Mouse (Mus musculus): ENCODE measurements around the gene Cdh18. TPM values are rescaled to one million over a fixed set of nuclear protein-coding genes. Genes with fewer than 3 reads are reported as not detected.

The Cdh18 gene
- total and polyA plus RNA-seq, 3 experiments: not detected

DNA sequence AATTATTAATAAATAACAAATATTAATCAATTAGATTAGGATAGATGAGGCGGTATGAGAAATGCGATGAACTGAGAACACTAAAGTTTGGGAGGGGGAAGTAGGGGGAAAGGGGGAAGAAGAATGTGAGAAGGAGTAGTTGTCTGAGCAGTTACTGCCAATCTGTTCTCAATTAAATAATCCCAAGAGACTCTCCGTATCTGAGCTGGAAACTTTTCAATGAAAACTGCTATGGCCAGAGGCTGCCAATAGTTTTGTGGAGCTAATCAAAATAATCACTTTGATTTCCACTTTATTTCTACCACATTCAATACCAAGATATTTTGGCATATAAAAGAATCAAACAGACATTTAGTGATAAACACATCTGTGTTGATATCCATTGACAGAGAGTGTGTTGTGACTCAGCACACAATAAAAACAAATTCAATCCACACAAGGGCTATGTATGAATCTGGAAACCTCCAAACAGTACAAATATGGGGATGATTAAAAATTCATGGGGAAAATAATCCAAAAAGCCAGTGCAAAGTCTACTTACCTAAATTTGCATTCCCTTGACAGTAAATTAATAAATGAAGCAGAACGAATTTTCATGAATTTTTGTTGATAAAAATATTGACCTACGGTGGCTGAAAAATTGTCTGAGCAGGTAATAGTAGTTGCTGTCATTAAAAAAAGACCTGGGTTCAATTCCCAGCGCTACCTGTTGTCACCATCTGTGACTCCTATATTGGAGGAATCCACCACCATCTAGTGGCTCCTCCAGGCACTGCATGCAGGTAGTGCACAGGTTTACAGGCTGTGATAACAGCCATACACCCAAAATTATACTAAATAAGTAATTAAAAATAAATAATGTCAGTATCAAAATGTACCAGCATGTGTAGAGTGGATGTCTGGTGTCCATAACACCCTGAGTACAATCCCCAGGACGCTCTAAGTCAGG, 922.0 kb downstream of the Cdh18 start:
- no peaks in the 10 kb centered on the region for H3K9me3 ChIP-seq (replicated peaks; ENCODE audit: insufficient read depth, low read length)
- peak; percentile 43; the same call in 1 of the 2 replicates for TF ChIP-seq ZC3H11A (IDR thresholded peaks at IDR 0.05; ENCODE audit: low read depth, low read length)
- no peak for TF ChIP-seq GABPA (IDR thresholded peaks at IDR 0.05; ENCODE audit: low read depth, low read length)
- TF ChIP-seq RAD21 (IDR thresholded peaks at IDR 0.05; ENCODE audit: low read depth, low read length): peak; percentile 67
- no peak for TF ChIP-seq ZMIZ1 (IDR thresholded peaks at IDR 0.05; ENCODE audit: low read depth, low read length)
- TF ChIP-seq SMC3 (IDR thresholded peaks at IDR 0.05; ENCODE audit: low read depth, low read length): peak; percentile 63
- TF ChIP-seq CTCF (IDR thresholded peaks at IDR 0.05 in 2 of 3, conservative IDR thresholded peaks at IDR 0.05 in 1 of 3; ENCODE audit: control insufficient read depth in 1 of 3, insufficient read depth in 1 of 3, low read depth in 2 of 3, low read length in 3 of 3, poor library complexity in 1 of 3, severe bottlenecking in 1 of 3): peak; percentile 37 to 65 (median 57)
- H3K9ac ChIP-seq (ENCODE audit: control insufficient read depth, low read depth, low read length, poor library complexity, severe bottlenecking): no peak overlapping the region
- DNase-seq (ENCODE audit: low read depth, low spot score): peak; percentile 29
- no peaks in the 10 kb centered on the region for H3K27me3 ChIP-seq (ENCODE audit: control insufficient read depth in 1 of 2, insufficient read depth in 2 of 2, low read length in 2 of 2)
- H3K4me3 ChIP-seq (ENCODE audit: control insufficient read depth in 1 of 2, insufficient read depth in 1 of 2, low read depth in 2 of 2, low read length in 2 of 2): no peak overlapping the region
- H3K4me1 ChIP-seq (ENCODE audit: control insufficient read depth in 1 of 2, insufficient read depth in 2 of 2, low read length in 2 of 2): no peaks in the 10 kb centered on the region
- H3K27ac ChIP-seq (ENCODE audit: control insufficient read depth, low read depth, low read length): no peak overlapping the region
- no peaks in the 10 kb centered on the region for H3K79me2 ChIP-seq (ENCODE audit: control insufficient read depth, insufficient read depth, low read length, poor library complexity)
- H3K36me3 ChIP-seq (ENCODE audit: control insufficient read depth in 1 of 2, insufficient read depth in 2 of 2, low read length in 2 of 2): no peaks in the 10 kb centered on the region

DNA sequence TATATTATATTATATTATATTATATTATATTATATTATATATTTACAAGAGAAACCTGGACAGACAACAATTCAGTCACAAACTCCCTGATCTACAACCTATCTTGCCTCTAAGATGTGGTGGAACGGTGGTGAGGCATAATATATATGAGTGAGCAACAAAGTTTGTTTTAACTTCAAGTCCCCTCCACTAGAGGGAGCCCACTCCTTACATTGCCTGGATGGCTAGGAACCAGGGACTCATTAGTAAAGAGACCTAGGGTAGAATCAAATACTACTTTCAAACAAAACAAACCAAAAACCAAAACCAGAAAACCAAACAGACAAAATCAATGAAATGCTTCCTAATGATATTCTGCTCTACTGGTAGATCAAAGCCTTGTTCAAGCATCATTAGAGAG, 937.5 kb downstream of the Cdh18 start:
- Histone ChIP-seq H3K79me2 (ENCODE audit: control insufficient read depth, insufficient read depth, low read length, poor library complexity) (no peaks in the 10 kb centered on the region), H3K4me3 (ENCODE audit: control insufficient read depth in 1 of 2, insufficient read depth in 1 of 2, low read depth in 2 of 2, low read length in 2 of 2) (no peak overlapping the region), H3K27me3 (ENCODE audit: control insufficient read depth in 1 of 2, insufficient read depth in 2 of 2, low read length in 2 of 2) (no peaks in the 10 kb centered on the region), H3K27ac (ENCODE audit: control insufficient read depth, low read depth, low read length) (no peak overlapping the region), H3K9ac (ENCODE audit: control insufficient read depth, low read depth, low read length, poor library complexity, severe bottlenecking) (no peak overlapping the region), H3K4me1 (ENCODE audit: control insufficient read depth in 1 of 2, insufficient read depth in 2 of 2, low read length in 2 of 2) (no peaks in the 10 kb centered on the region), H3K36me3 (ENCODE audit: control insufficient read depth in 1 of 2, insufficient read depth in 2 of 2, low read length in 2 of 2) (no peaks in the 10 kb centered on the region), H3K9me3 (replicated peaks; ENCODE audit: insufficient read depth, low read length) (no peaks in the 10 kb centered on the region)
- peak; percentile 58 for DNase-seq (ENCODE audit: low read depth, low spot score)
- TF ChIP-seq CHD2 (IDR thresholded peaks at IDR 0.05; ENCODE audit: low read length) (no peak), MEF2A (IDR thresholded peaks at IDR 0.05; ENCODE audit: extremely low read depth, insufficient replicate concordance, low read depth, low read length, poor library complexity, severe bottlenecking) (no peak), MYB (IDR thresholded peaks at IDR 0.05; ENCODE audit: low read depth, low read length) (no peak), ETS1 (IDR thresholded peaks at IDR 0.05; ENCODE audit: low read depth, low read length) (no peak), ZKSCAN1 (IDR thresholded peaks at IDR 0.05; ENCODE audit: low read depth, low read length) (no peak), SMC3 (IDR thresholded peaks at IDR 0.05; ENCODE audit: low read depth, low read length) (peak; percentile 77), GABPA (IDR thresholded peaks at IDR 0.05; ENCODE audit: low read depth, low read length) (no peak), EP300 (IDR thresholded peaks at IDR 0.05; ENCODE audit: low read depth in 1 of 2, low read length in 2 of 2) (no peak), MAX (IDR thresholded peaks at IDR 0.05; ENCODE audit: low read length) (no peak), E2F4 (IDR thresholded peaks at IDR 0.05; ENCODE audit: borderline replicate concordance, low read depth, low read length) (no peak), POLR2A (IDR thresholded peaks at IDR 0.05; ENCODE audit: control insufficient read depth in 1 of 2, insufficient read depth in 1 of 2, low read depth in 1 of 2, low read length in 2 of 2, poor library complexity in 1 of 2) (no peak), ZC3H11A (IDR thresholded peaks at IDR 0.05; ENCODE audit: low read depth, low read length) (peak; percentile 84), TCF12 (IDR thresholded peaks at IDR 0.05; ENCODE audit: low read depth, low read length) (no peak), JUND (IDR thresholded peaks at IDR 0.05; ENCODE audit: low read depth, low read length) (no peak), MXI1 (IDR thresholded peaks at IDR 0.05; ENCODE audit: low read depth, low read length) (no peak), SIN3A (IDR thresholded peaks at IDR 0.05; ENCODE audit: low read length) (no peak), BHLHE40 (IDR thresholded peaks at IDR 0.05; ENCODE audit: borderline replicate concordance, low read depth, low read length) (no peak), USF1 (IDR thresholded peaks at IDR 0.05; ENCODE audit: low read depth, low read length) (no peak), CTCF (IDR thresholded peaks at IDR 0.05 in 2 of 3, conservative IDR thresholded peaks at IDR 0.05 in 1 of 3; ENCODE audit: control insufficient read depth in 1 of 3, insufficient read depth in 1 of 3, low read depth in 2 of 3, low read length in 3 of 3, poor library complexity in 1 of 3, severe bottlenecking in 1 of 3) (peak; percentile 46 to 73 (median 57)), UBTF (IDR thresholded peaks at IDR 0.05; ENCODE audit: borderline replicate concordance, insufficient read depth, low read depth, low read length) (no peak), TBP (IDR thresholded peaks at IDR 0.05; ENCODE audit: low read depth, low read length) (no peak), MYC (IDR thresholded peaks at IDR 0.05; ENCODE audit: low read depth, low read length) (no peak), RCOR1 (IDR thresholded peaks at IDR 0.05; ENCODE audit: low read depth, low read length) (no peak), RAD21 (IDR thresholded peaks at IDR 0.05; ENCODE audit: low read depth, low read length) (peak; percentile 78), POLR2AphosphoS2 (IDR thresholded peaks at IDR 0.05; ENCODE audit: low read length) (no peak)
